Mouse (Mus musculus) embryonic stem cell, embryonic (primary cell): ENCODE data around the gene Med21.

ENCODE experiments used
- CTCF ChIA-PET, 4 experiments: fragments of 300-600 bp in 2 of 4; fragments of 350-600 bp in 2 of 4; sonication (Branson Sonifier 250); formaldehyde crosslinking; loops; one replicate each; lab custom pipeline; 2022; ENCODE audit warnings: inconsistent platforms in 2 of 4; lab: Charles Lee
- POLR2A ChIA-PET, 4 experiments: fragments of 300-600 bp in 2 of 4; fragments of 350-600 bp in 2 of 4; sonication (Branson Sonifier 250); formaldehyde crosslinking; loops; one replicate each; lab custom pipeline; 2022; ENCODE audit warnings: antibody characterized with exemption in 4 of 4, inconsistent platforms in 1 of 4; lab: Charles Lee

Gene Med21

DNA sequence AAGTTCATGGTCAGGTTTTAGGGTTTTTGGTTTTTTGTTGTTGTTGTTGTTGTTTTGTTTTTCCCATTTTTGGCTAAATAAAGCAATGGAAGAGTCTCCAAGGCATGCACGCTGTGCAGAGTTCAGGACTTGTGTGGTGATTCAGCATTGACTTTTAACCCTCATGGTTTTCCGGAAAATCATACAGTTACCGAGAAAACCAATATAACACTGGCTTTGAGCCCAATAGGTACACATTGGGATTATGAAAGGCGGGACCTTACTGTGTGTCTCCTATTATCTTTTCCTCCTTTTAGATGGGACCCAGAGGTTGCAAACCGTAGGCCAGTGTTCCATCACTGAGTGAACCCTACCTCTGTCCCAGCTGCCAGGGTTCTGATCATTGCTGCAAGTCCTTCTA, 22.6 kb downstream of the Med21 start:
- POLR2A ChIA-PET = interaction anchor here in 2 of 4 experiments (0.5 to 1.7 kb wide), 4 partner anchors 10 to 23 kb away, joined by 3 to 4 read pairs (median 4); partner anchors contain the start of genes Med21 (in 1 of the 2) and Tm7sf3 (in 1 of the 2)
- CTCF ChIA-PET = interaction anchor here in 2 of 4 experiments (1.0 to 1.2 kb wide), 2 partner anchors 21 to 98 kb away, joined by 3 read pairs; no protein-coding TSS in a partner anchor

DNA sequence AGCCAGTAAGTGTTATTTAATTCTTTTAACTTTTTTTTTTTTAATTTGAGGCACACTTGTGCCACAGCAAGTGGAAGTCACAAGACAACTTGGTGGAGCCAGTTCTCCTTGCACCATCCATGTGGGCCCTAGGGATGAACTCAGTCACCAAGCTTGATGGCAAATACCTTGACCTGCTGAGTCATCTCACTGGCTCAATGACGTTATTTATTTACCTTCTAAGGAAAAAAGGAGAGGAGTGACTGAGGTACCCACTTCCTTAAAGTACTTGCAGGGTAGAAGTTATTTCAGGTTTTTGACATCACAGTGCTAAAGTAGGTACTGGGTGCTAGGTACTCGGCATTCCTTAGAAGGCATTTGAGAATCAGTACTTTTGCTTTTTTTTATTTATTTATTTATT, 23.1 kb downstream of the Med21 start:
- CTCF ChIA-PET = no interaction called here
- POLR2A ChIA-PET = no interaction called here

DNA sequence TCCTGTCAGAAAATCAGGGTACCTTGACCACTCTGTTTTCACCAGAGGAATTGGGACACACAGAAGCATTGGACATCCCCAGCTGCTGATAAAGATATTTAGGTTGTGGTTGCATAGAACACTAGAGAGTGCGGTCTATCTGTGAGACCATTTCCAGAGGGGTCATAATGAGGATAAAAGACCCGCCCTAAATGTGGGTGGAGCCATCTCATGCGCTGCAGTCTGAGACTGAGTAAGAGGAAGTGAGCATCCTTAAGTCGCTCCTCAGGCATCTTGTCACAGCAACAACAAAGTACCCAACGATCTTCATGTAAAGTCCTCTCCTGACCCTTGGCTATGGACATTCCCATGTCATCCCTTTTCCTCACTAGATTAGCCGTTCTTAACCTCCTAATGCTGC, 24.5 kb downstream of the Med21 start:
- ChIA-PET CTCF (interaction anchor here in 1 of 4 experiments (0.6 kb wide), 2 partner anchors 94 to 167 kb away, joined by 3 read pairs; no protein-coding TSS in a partner anchor), POLR2A (interaction anchor here in 2 of 4 experiments (0.8 to 1.6 kb wide), 2 partner anchors 10 to 23 kb away, joined by 3 to 4 read pairs; no protein-coding TSS in a partner anchor)

DNA sequence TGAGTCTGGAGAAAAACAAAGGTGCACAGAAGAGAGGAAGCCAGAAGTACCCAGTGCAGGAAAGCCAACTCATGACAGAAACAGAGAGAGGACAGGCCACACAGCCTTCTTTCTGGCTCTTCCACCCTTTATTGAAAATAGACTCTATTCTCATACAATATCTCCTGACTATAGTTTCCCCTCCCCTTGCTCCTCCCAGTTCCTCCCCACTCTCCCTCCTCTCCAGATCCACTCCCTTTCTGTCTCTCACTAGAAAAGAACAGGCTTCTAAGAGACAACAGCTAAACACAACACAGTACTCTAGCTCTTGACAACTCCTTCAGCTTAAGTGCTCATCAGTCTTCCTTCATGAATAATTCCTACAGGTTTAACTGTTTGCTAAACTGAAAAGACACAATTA, 26.3 kb downstream of the Med21 start:
- POLR2A ChIA-PET = interaction anchor here in 1 of 4 experiments (1.6 kb wide), 1 partner anchor 8 kb away, joined by 4 read pairs; no protein-coding TSS in a partner anchor

DNA sequence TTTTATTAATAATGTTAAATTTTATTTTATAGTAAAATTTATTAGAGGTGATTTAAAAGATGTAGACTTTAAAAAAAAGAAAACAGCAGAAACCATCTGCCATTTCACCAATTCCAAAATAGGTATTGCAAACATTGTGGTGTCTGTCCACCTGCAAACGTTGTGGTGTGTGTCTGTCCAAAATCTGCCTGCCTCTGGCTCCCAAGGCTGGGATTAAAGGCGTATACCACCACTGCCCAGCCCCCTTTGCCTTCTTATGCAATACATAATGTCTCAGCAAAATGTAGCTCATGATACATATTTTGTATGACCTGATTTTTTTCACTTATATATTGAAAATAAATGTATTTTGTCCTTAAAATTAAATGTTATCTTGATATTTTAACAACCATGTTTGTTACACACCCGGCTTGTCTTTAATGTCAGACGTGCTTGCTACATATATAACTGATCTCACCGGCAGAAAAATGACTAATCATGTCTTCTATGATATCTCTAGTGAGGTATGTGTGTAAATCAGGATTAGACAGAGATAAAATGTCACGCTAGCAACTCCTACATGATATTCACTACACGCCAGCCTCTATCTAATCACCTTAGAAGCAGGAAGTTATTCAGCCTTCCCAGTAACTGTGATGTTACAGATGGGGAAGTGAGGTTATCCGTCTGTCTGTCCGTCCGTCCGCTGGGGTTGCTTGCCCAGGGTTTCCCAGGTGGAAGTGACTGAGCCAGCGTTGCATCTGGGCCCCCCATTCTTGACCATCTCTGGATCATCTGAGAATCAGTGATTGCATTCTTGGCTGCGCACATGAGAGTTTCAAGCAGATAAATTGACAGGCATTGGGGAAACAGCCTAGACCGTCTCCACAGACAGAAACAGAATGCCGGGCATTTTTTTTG, 28.9 kb downstream of the Med21 start:
- POLR2A ChIA-PET = no interaction called here
- CTCF ChIA-PET = no interaction called here

More for the DNA sequence above, 26.3 kb downstream of the Med21 start:
- CTCF ChIA-PET = interaction anchor here in 1 of 4 experiments (0.6 kb wide), 1 partner anchor 233 kb away, joined by 3 read pairs; no protein-coding TSS in a partner anchor

DNA sequence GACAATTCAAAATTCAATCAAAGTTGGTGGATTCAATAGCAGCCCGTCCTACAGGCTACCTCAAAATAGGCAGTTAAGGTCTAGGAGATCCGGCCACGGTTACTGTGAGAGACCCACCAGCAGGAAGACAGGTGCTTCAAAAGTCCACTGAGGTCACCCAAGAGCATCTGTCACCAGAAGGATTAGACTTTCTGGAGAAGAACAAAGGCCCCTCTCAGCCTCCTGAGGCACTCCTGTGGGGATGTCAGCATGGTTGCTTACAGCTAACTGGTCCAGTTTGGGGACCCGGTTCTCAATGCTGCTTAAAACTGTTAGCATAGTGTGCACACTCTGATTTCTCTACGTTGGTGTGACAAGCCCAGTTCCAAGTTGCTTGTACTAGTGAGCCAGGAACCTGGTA, 29.8 kb downstream of the Med21 start:
- CTCF ChIA-PET = no interaction called here
- POLR2A ChIA-PET = no interaction called here

DNA sequence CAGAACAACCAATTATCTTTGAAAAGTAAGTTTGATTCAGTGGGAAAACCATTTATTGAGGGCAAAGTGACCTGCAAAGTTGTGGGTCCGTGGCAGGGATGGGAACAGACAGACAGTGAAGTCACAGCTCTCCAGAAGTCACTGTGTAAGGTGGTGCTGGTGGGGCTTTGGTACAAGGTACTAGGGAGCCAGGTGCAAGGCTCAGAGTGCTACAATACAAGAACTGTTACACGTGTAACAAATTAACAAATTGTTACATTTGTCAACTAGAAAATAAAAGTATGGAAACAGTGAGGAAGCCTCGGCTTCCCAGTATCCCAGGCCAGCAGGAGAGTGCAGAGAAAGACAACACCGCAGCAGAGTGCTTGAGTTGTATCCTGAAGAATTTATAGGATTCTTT, 31.3 kb downstream of the Med21 start:
- POLR2A ChIA-PET = interaction anchor here in 2 of 4 experiments (0.6 to 0.7 kb wide), 2 partner anchors 31 to 64 kb away, joined by 3 to 5 read pairs; partner anchors contain the start of genes Med21 (in 1 of the 2) and Tm7sf3 (in 1 of the 2)
- CTCF ChIA-PET = interaction anchor here in 1 of 4 experiments (1.0 kb wide), 1 partner anchor 12 kb away, joined by 3 read pairs; no protein-coding TSS in a partner anchor

DNA sequence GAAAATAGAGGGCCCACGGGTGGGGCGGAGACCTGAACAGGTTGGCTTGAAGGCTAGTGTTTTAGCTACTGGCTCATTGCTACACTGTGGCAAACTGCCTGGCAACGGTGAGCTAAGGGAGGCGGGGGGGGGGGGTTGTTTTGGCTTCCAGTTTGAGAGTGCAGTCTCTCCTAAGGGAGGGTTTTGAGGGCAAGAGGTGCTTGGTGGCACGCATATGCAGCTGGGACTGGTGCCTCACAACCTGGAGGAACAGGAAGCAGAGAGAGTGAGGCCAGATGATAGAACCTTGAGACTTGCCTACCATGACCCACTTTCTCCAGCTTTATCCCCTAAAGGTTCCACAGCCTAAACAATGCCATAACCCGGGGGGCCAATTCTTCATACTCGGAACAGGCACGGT, 32.1 kb downstream of the Med21 start:
- CTCF ChIA-PET = interaction anchor here in 2 of 4 experiments (0.6 to 1.0 kb wide), 2 partner anchors 13 to 32 kb away, joined by 3 read pairs; no protein-coding TSS in a partner anchor
- POLR2A ChIA-PET = interaction anchor here in 3 of 4 experiments (0.6 to 1.1 kb wide), 6 partner anchors 10 to 106 kb away, joined by 3 to 5 read pairs (median 3); partner anchors contain the start of genes Med21 (in 1 of the 3) and Tm7sf3 (in 1 of the 3)

DNA sequence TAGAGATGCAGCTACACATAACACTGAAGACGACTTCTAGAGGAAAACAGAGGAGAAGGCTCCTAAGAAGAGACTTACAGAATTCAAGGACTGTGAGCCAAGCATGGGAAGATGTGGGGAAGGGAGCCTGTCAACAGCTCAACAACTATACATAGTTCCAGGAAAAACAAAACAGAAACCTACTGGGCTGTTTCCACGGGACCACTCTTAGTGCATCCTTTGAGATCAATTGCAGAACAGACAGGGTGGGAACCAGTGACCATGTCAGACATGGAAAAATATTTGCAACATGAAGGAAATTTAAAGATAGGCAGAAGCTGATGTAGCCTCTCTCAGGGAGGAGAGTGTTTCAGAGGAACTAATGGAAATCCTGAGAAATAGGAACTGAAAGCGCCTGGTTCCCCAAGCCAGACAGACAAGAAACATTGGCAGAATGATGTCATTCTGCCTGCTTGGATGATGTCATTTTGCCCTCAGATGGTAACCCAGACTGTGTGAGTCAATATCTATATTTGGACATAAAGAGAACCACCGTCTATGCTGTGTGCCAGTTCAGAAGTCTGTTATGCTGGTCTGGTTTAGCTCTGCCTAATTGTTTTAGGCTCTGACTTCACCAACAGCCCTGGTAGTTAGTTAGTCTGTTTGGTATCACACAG, 32.7 kb downstream of the Med21 start:
- POLR2A ChIA-PET = interaction anchor here in 3 of 4 experiments (0.6 to 1.2 kb wide), 6 partner anchors 11 to 106 kb away, joined by 3 to 4 read pairs (median 3); no protein-coding TSS in a partner anchor
- CTCF ChIA-PET = interaction anchor here in 1 of 4 experiments (0.6 kb wide), 1 partner anchor 31 kb away, joined by 3 read pairs; no protein-coding TSS in a partner anchor

DNA sequence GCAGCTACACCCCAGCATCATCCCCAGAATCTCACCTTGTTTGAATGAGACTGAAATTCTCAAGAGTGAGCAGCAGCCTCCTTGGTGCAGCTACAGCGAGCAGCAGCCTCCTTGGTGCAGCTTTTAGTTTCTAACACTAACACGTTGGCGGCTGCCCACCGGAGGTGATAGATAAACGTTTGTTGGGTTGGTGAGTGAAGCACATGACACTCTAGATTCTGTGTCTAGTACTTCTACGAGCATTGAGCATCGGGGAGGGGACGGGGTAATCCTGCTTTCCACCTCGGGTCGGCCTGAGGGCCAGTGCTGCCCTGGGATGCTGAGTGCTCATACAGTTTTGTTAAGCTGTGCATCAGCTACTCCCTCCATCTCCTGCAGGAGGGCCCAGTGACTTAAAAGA, 34.6 kb downstream of the Med21 start:
- ChIA-PET CTCF (no interaction called here), POLR2A (interaction anchor here in 2 of 4 experiments (0.6 to 1.4 kb wide), 4 partner anchors 9 to 930 kb away, joined by 3 to 4 read pairs (median 3); partner anchors contain the start of gene Ints13 (in 1 of the 2))

DNA sequence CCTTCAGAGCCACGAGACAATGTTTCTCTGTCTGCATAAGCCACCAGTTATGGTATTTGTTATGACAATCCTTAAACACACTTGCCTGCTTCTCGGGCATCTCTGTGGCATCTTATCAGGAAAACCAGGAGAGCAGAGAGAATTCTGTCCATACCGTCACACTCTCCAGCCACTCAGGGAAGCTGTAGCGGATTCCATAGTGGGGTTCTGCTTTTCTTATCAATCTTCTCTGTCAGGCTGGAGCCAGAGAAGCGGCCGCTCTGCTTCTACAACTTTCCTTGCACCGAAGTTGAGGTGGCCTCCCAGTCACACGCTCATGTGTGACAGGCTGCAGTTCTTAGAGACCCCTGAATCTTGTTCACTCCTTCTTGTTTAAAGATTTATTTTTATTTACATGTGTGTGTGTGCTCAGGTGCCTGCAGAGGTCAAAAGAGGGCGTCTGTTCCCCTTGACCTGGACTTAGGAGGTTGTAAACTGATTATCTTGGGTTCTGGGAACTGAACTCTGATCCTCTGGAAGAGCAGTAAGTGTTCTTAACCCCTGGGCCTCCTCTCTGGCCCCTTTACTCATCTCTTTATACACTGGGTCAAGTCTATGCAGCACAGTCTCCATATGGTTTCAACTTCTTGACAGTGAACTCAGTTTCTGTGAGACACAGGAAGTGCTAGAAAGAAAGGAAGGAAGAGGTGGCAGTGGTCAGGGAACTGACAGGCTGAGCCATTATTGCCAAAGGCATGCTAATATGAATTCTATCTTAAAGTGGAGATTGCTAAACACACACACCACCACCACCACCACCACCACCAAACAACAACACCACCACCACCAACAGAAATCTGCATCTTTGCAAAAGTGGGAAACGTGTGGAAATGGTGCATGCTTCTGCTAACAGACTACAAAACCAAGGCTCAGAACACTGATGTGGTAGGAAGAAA, 36.1 kb downstream of the Med21 start:
- ChIA-PET POLR2A (interaction anchor here in 1 of 4 experiments (1.1 kb wide), 1 partner anchor 46 kb away, joined by 3 read pairs; no protein-coding TSS in a partner anchor), CTCF (no interaction called here)

DNA sequence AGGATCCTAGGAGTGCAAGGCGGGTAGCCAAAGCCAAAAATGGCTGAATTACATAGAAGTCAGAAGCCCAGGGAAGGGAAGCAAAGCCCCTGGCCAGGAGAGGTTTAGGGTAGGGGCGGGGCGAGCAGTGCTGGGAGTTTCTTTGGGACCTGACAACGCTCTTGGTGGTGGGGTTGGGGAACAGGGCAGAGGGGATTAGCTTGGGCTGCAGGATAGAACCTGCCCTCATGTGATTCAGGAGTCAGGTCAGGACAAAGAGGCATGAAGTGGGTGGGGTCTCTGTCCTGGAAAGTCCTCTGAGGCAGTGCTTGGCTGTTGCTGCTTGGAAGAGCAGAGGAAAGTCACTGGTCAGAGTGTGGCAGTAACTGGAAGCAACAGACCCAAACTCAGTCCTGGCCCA, 41.5 kb downstream of the Med21 start:
- POLR2A ChIA-PET = interaction anchor here in 1 of 4 experiments (1.2 kb wide), 1 partner anchor 42 kb away, joined by 3 read pairs; the partner anchor contains the start of genes Med21 and Tm7sf3
- CTCF ChIA-PET = no interaction called here

DNA sequence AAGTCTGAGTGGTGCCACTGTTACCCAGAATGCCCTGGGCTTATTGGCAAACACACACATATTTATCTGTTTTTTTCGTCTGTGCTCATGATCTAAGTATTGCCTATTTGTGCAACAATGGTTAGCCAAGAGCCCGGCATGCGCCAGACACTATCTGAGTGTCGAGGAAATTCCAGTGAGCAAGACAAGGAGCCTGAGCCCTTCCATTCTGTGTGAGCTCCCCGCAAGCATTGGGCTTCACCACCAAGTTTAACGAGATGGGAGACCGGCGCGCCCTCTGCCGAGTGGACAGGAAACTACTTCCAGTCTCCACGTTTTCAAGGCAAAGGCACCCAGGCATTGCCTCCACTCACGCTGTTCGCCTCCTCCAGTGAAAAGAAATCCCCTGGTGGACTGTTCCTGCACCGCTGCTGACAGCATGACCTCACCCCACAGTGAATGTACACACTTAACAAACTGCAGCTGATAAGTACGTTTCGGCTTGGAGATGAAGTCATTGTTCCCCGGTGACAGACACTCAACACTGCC, 43.5 kb downstream of the Med21 start:
- CTCF ChIA-PET = interaction anchor here in 3 of 4 experiments (0.7 to 1.5 kb wide), 9 partner anchors 9 to 123 kb away, joined by 3 to 5 read pairs (median 3); partner anchors contain the start of gene Stk38l (in 1 of the 3)

DNA sequence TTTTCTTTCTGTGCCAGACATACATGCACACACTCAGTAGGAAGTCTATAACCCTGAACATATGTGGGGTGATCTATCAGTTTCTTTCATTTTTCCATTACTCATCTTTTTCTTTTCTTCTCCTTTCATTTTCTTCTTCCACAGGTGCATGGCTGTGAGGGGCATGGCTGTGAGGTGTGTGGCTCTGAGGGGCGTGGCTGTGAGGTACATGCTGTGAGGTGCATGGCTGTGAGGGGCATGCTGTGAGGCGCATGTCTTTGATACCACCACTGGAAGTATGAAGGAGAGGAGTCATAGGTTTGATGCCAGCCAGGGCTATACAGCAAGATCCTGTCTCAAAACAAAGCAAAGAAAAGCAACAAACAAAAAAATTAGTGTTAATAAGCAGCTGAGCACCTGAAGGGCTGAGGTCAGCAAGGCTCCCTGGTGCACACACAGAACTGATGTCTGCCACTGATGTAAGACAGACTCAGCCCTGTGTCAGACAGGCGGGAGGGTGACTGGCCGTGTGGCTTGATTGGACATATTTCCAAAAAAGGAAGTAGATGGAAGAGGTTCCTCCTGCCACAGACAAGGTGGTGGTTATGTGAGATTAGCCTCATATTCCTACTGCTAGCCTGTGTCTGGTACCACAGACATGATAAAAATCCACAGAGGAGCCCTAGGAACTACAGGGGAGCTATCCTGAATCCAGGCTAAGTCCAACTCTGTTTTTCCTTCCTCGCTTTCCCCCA, 44.3 kb downstream of the Med21 start:
- ChIA-PET POLR2A (interaction anchor here in 2 of 4 experiments (0.6 to 1.7 kb wide), 6 partner anchors 11 to 1788 kb away, joined by 3 to 4 read pairs (median 3); partner anchors contain the start of genes Med21 (in 1 of the 2) and Stk38l (in 1 of the 2)), CTCF (interaction anchor here in 2 of 4 experiments (0.6 to 1.5 kb wide), 8 partner anchors 8 to 1739 kb away, joined by 3 to 5 read pairs (median 3); no protein-coding TSS in a partner anchor)

More for the DNA sequence above, 43.5 kb downstream of the Med21 start:
- POLR2A ChIA-PET = interaction anchor here in 2 of 4 experiments (0.6 to 1.7 kb wide), 7 partner anchors 12 to 1787 kb away, joined by 3 to 4 read pairs (median 3); partner anchors contain the start of genes Med21 (in 1 of the 2) and Stk38l (in 1 of the 2)

DNA sequence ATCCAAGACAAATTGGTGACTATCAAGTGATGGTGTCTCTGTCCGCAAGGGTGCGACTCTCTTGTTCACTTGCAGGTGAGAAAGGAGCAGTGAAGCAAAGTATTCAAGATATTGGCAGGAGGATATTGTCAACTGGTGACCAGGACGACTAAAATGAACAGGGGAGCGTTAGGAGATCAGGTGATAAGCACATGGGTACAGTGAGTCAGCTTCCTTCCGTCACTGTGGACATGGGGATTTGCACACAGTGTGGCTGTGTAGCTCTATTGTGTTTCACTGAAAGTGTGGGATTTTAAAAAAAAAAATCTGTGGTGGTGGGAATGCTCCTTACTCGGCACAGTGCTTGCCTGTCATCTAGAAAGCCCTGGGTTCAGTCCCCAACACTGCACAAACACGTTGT, 45.7 kb downstream of the Med21 start:
- POLR2A ChIA-PET = interaction anchor here in 1 of 4 experiments (1.2 kb wide), 1 partner anchor 46 kb away, joined by 3 read pairs; the partner anchor contains the start of gene Med21
- CTCF ChIA-PET = interaction anchor here in 1 of 4 experiments (0.7 kb wide), 1 partner anchor 32 kb away, joined by 3 read pairs; no protein-coding TSS in a partner anchor

DNA sequence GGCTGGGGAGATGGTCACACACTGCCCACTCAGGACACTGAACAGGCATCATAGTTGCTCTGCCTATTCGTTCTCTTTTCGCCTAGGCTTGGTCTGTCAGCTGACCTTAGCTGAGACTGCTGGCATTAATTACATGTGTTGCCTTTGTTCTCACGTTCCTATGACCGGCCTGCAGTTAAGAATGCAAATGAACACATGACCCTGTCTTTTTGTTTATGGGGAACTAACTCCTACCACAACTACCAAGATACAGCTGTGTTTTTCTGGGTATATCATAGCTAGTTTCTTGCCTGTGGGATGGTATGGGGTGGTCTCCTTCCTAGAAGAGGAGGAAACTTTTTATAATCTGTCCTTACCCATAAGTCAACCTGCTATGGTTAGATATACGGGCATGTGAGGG, 46.5 kb downstream of the Med21 start:
- POLR2A ChIA-PET = interaction anchor here in 3 of 4 experiments (0.6 to 1.2 kb wide), 5 partner anchors 42 to 833 kb away, joined by 3 to 4 read pairs (median 3); partner anchors contain the start of genes Med21 (in 2 of the 3) and Tm7sf3 (in 1 of the 3)
- CTCF ChIA-PET = no interaction called here
